Mouse (Mus musculus): Measurements from ENCODE around the gene Rtn4ip1. TPM values are rescaled to one million over a fixed set of nuclear protein-coding genes. Genes with fewer than 3 reads are reported as not detected.

Gene Rtn4ip1
- 10 to 100 TPM; 13.4 to 15.5 TPM for total RNA-seq (2021)
- long read RNA-seq, experiment 1, transcript Rtn4ip1-201 (9 exons, 2,981 nt): major isoform, 23 of 27 reads
- long read RNA-seq, experiment 1, partial matches to known transcripts: 0 of 27 reads
- long read RNA-seq, experiment 1, other reads (novel, unspliced or antisense): 4 of 27 reads
- long read RNA-seq, experiment 2, transcript Rtn4ip1-201 (9 exons, 2,981 nt): major isoform, 19 of 24 reads
- long read RNA-seq, experiment 2, partial matches to known transcripts: 0 of 24 reads
- long read RNA-seq, experiment 2, other reads (novel, unspliced or antisense): 5 of 24 reads

DNA sequence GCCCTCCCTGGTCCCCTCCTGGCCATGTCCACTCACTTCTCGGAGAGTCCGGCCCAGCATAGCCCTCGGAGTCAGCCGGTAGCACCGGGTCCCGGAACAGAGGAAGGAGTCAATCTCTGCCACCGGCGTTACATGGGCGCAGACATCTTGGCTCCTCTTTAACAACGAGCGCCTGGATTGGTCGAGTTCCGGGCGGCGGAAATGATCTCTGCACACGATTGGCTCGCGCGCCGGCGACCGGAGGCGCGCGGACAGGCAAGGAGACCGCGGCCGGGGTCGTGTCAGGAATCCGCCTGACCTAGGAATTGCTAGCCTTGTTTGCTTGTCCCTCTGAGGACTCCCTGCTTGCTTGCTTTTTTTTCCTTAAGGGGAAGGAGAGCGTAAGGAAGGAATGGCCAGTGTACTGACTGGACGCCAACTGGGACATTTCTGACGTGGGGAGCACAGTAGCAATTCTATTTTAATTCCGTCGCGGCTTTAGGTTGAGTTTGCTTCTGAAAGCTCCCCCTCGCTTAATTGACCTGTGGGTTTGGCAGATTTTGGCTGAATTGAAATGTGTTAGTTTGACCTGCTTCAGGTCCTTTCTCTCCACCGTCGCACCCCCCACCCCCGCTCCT, at the start of gene Rtn4ip1, which contains the start of gene Qrsl1:
Rtn4ip1 (plus strand) TSS at position 230 of the 617 bp plus-strand sequence.
Qrsl1 (minus strand) TSS at position 168 of the 617 bp plus-strand sequence.
- peak; percentile 94 to 96 for DNase-seq (ENCODE audit: low spot score in 2 of 2)
- intact Hi-C loops (cut with DNase I): loop anchor here (5.0 kb wide), 1 partner anchor 324 kb away; the partner anchor contains the start of gene Cd24a

GRCm38 (mm10) chr10:43851898-43852297, 49.7 kb upstream of the Rtn4ip1 start:
- DNase-seq (ENCODE audit: low spot score in 2 of 2): no peak
- intact Hi-C loops (cut with DNase I): no loop called here

GRCm38 (mm10) chr10:43855916-43856315, 45.7 kb upstream of the Rtn4ip1 start:
- no peak for DNase-seq (ENCODE audit: low spot score in 2 of 2)
- intact Hi-C loops (cut with DNase I): no loop called here

- intact Hi-C loops (cut with DNase I): no loop called here
- DNase-seq (ENCODE audit: low spot score in 2 of 2): peak in 1 of 2 experiments; percentile 6
Observed at GRCm38 (mm10) chr10:43856351-43856750, 45.3 kb upstream of the Rtn4ip1 start.

DNA sequence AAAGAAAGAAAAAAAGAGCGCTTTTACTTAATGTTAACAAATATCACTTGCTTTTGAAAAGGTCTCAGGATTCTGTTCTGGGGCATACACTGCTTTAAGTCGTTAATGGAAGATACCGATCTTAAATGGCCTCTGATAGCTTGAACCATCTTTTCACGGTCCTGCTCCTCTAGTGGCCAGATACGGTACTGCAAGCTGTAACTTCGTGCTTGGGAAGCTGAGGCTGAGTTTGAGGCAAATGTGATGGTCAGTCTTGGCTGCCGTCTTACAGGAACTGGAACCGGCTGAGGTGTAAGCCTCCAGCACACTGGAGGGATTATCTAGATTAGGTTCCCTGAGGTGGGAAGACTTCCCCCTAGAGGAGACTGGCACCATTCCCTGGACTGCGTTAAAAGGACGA, 30.9 kb upstream of the Rtn4ip1 start:
- DNase-seq (ENCODE audit: low spot score in 2 of 2): peak in 1 of 2 experiments; percentile 30
- intact Hi-C loops (cut with DNase I): no loop called here

DNA sequence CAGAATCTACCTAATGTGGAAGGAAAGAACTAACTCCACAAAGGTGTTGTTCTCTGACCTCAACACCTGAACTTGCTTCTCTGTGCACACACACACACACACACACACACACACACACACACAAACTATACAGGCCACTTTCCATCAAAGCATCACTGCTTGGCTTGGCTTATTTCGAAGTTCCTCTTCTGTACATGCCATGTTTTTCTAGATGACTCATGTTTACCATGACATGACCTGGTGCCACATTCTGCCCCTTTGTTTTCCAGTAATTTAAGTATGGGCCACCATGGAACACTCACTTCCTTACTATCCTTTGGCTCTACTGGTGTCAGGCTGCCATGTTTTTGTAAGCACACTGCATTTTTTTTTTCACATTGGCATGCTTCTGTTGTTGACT, 30.1 kb upstream of the Rtn4ip1 start:
- no peak for DNase-seq (ENCODE audit: low spot score in 2 of 2)
- intact Hi-C loops (cut with DNase I): no loop called here

- no peak for DNase-seq (ENCODE audit: low spot score in 2 of 2)
- intact Hi-C loops (cut with DNase I): no loop called here
Observed at GRCm38 (mm10) chr10:43887676-43888075, 13.9 kb upstream of the Rtn4ip1 start.

DNA sequence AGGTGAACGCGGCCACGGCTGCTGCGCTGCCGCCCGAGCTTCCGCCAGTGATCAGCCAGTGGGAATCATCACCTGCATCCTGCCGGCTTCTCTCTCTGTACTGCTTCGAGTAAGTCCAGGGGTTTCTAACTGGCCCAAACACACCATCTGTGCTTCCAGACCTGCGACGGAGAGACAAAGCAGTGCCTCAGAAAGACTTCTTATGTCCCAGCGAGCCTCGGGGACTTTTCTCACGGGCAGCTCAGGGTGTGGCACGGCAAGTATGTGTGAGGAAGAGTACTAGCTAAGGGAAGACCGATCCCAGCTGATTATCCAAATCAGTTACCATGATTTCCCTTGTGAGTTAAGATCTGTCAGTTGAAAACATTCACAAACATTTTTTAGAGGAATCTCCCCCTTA, 12.6 kb upstream of the Rtn4ip1 start:
- DNase-seq (ENCODE audit: low spot score in 2 of 2): no peak
- intact Hi-C loops (cut with DNase I): no loop called here

GRCm38 (mm10) chr10:43892971-43893370, 8.6 kb upstream of the Rtn4ip1 start:
- intact Hi-C loops (cut with DNase I): no loop called here
- DNase-seq (ENCODE audit: low spot score in 2 of 2): no peak

GRCm38 (mm10) chr10:43896065-43896464, 5.5 kb upstream of the Rtn4ip1 start:
- no peak for DNase-seq (ENCODE audit: low spot score in 2 of 2)
- intact Hi-C loops (cut with DNase I): no loop called here

- intact Hi-C loops (cut with DNase I): no loop called here
- no peak for DNase-seq (ENCODE audit: low spot score in 2 of 2)
Observed at GRCm38 (mm10) chr10:43898276-43898675, 3.3 kb upstream of the Rtn4ip1 start.

GRCm38 (mm10) chr10:43900883-43901570, 580 bp upstream of the Rtn4ip1 start:
- intact Hi-C loops (cut with DNase I): loop anchor here (5.0 kb wide), 1 partner anchor 324 kb away; the partner anchor contains the start of gene Cd24a
- DNase-seq (ENCODE audit: low spot score in 2 of 2): no peak

GRCm38 (mm10) chr10:43904569-43904968, 3.0 kb downstream of the Rtn4ip1 start:
- DNase-seq (ENCODE audit: low spot score in 2 of 2): no peak
- intact Hi-C loops (cut with DNase I): loop anchor here (5.0 kb wide), 1 partner anchor 327 kb away; the partner anchor contains the start of gene Cd24a

DNA sequence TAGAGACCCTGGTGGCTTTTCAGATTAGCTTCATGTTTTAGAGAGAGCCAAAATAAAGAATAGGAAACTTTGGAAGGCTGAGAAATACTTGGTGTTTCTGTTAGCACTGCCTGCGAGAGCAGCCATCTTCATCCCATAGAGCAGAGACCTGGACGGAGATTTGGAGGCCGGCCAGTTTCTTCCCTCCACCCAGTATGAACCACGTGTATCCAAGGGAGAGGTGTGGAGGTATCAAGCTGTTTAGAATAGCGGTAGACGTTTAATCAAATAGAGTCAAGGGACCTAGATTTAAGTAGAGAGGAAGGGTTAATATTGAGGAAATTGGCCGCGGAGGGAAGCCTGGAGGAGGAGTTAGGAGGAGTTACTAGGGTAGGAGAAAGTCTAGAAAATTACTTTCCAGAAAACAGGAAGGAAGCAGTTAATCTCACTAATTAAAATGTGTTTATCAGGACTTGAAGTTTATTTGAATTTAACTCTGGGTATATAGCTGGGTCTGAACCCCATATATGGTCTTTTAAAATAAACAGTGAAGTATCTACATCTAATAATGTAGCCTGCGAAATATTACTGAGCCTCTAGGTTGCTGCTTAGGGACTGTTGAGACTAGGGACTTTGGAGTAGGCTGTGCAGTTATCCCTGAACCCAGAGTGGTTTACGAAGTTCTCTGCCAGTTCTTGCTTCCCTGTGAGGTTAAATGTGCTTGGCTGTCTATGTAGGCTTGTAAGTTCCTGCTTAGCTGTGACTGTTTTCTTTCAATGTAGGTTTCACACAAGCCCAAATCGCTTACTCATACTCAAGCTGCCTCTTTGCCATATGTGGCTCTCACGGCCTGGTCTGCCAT, 8.6 kb downstream of the Rtn4ip1 start:
- no peak for DNase-seq (ENCODE audit: low spot score in 2 of 2)
- intact Hi-C loops (cut with DNase I): no loop called here

DNA sequence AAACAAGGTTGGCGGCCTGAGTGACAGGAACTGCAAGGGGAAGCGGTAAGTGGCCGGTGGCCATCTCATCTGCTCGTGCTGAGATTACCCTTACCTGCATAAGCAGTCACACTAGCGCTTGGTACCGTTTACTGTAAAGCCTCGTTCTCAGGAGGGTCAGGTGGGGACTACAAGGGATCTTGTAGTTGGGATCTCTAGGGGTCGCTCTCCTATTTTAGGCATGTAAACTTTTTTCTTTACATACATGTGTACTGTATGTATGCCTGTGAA, 9.2 kb downstream of the Rtn4ip1 start:
- no peak for DNase-seq (ENCODE audit: low spot score in 2 of 2)
- intact Hi-C loops (cut with DNase I): no loop called here

DNA sequence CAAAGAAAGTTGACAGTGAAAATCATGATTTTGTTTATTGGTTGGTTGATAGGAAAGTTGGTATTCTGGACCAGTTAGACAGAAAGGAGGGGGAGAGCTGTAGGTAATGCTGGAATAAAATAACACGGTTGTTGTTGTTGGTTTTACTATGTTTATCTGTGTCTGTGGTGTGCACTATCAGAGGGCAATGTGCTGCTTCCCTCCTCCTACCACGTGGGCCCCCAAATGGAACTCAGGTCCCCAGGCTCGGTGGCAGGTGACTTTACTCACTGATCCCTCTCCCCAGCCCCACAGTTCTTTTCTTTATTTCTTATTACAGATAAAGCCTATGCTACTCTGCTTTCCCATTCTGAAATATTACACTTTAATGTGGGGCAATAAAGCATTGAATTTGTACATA, 10.6 kb downstream of the Rtn4ip1 start:
- intact Hi-C loops (cut with DNase I): no loop called here
- no peak for DNase-seq (ENCODE audit: low spot score in 2 of 2)

DNA sequence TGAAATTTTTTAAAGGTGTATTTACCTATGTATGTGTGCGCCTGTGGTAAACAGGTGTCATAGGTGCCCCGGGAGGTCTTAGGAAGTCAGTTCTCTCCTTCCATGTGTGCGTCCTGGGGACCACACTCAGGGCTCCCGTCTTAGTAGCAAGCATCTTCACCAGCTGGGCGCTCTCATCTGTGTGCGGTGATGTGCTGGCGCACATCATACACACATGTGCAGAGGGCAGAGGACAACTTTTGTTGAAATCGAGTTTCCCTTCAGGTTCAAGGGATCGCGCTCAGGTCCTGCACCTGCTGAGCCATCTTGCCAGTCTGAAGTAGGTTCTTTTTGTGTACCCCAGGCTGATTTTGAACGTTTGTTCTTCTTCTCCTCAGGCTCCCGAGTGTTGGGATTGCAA, 14.6 kb downstream of the Rtn4ip1 start:
- intact Hi-C loops (cut with DNase I): no loop called here
- no peak for DNase-seq (ENCODE audit: low spot score in 2 of 2)

- intact Hi-C loops (cut with DNase I): no loop called here
- DNase-seq (ENCODE audit: low spot score in 2 of 2): no peak
Observed at GRCm38 (mm10) chr10:43916737-43917136, 15.1 kb downstream of the Rtn4ip1 start.

DNA sequence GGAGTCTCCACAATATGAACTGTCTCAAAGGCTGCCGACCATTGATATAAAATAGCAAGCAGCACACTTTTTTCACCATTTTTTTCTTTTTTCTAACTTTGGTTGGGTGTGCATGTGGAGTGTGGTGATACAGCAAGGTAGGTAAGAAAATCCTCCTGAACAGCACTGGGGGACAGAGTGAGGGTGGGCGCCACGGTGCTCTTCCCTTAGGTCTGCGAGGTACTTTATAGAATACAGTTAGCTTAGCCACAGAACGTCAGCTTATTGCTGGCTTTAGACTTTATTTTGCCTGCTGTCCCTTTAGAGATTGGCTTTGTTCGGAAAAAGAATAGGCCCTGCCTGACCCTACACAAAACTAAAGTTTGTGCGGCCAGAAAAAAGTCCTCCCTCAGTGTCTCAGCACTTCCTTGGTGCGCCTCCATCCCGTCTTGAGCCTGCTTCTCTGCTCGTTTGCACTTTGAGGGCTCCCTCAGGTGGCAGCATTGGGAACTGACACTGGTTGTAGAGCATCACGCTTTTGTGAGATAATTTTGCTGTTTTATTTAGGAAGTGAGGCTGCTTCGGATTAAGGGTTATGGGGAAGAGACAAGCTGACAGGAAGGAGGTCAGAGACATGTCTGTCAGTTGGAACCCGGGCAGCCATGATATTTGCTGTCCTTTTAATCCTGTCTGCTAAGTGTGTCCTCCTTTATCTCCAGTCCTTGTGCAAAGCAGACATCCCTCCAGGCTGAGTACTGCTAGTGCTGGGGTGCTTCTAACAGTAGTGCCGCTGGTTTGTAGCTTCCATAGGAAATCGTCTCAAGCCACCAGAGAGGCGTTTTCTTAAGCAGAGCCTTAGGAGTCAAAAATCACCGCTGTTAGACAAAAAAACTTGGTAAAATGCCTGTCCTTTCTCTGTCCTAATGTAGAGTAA, 17.3 kb downstream of the Rtn4ip1 start:
- intact Hi-C loops (cut with DNase I): loop anchor here (1.0 kb wide), 1 partner anchor 344 kb away; no protein-coding TSS in a partner anchor

More for the DNA sequence above, 17.3 kb downstream of the Rtn4ip1 start:
- DNase-seq (ENCODE audit: low spot score in 2 of 2): peak; percentile 82 to 89
